Mouse (Mus musculus) ES-CJ7 (cell line): ENCODE results near the gene Hao1.

ENCODE experiments used
- DNase-seq: peaks from one replicate; pipeline ENCODE4 v3.0.0; 2011; ENCODE audit warnings: low read depth, low spot score

The Hao1 gene

GRCm38 (mm10) chr2:134465132-134465531 is 89.0 kb downstream of the Hao1 start:
- no peak for DNase-seq

GRCm38 (mm10) chr2:134462321-134462720 is 91.8 kb downstream of the Hao1 start:
- no peak for DNase-seq

GRCm38 (mm10) chr2:134460831-134461230 is 93.3 kb downstream of the Hao1 start:
- DNase-seq, result no peak

GRCm38 (mm10) chr2:134456065-134456505 is 98.1 kb downstream of the Hao1 start:
- peak; percentile 84 for DNase-seq

- no peak for DNase-seq
Measured at GRCm38 (mm10) chr2:134452748-134453147, 101.4 kb downstream of the Hao1 start.

- no peak for DNase-seq
Measured at GRCm38 (mm10) chr2:134450976-134451375, 103.2 kb downstream of the Hao1 start.
